Mouse (Mus musculus) embryonic facial prominence, embryonic 15.5 days (tissue): ENCODE data around the gene Casq2. TPM values are rescaled to one million over a fixed set of nuclear protein-coding genes. Genes with fewer than 3 reads are reported as not detected.
A peak's percentile ranks its signal among the peaks of the same experiment; 100 is the strongest.

Source experiments
- ATAC-seq: fragments of 200-750 bp; cut with Nextera tagmentation; 2 replicates; pipeline ENCODE4 v1.8.0; 2017; ENCODE audit warnings: low read depth, moderate TSS enrichment; ENCODE audit not compliant: insufficient number of reproducible peaks, low FRiP score, low TSS enrichment
- H3K27ac ChIP-seq: fragments of 300-500 bp; sonication (generic); replicated peaks from 2 replicates; pipeline ENCODE4 v1.5.1; 2015; ENCODE audit warnings: mild to moderate bottlenecking, inconsistent platforms
- H3K27me3 ChIP-seq: fragments of 300-500 bp; sonication (generic); 2 replicates; pipeline ENCODE4 v1.6.1; 2015; ENCODE audit warnings: inconsistent platforms
- H3K36me3 ChIP-seq: fragments of 300-500 bp; sonication (generic); 2 replicates; pipeline ENCODE4 v1.6.1; 2015; ENCODE audit warnings: mild to moderate bottlenecking, inconsistent platforms
- H3K4me1 ChIP-seq: fragments of 300-500 bp; sonication (generic); 2 replicates; pipeline ENCODE4 v1.6.1; 2015; ENCODE audit warnings: inconsistent platforms
- H3K4me2 ChIP-seq: fragments of 300-500 bp; sonication (generic); replicated peaks from 2 replicates; pipeline ENCODE4 v1.6.1; 2015; ENCODE audit warnings: mild to moderate bottlenecking, inconsistent platforms
- H3K4me3 ChIP-seq: fragments of 300-500 bp; sonication (generic); replicated peaks from 2 replicates; pipeline ENCODE4 v1.5.1; 2015; ENCODE audit warnings: mild to moderate bottlenecking, inconsistent platforms
- H3K9ac ChIP-seq: fragments of 300-500 bp; sonication (generic); 2 replicates; pipeline ENCODE4 v1.6.1; 2015; ENCODE audit warnings: inconsistent platforms
- H3K9me3 ChIP-seq: fragments of 300-500 bp; sonication (generic); replicated peaks from 2 replicates; pipeline ENCODE4 v1.6.1; 2016; ENCODE audit warnings: inconsistent platforms
- WGBS: fragments of 180-500 bp; shearing (Covaris S2); methylation state at CpG from one replicate; pipeline ENCODE4 v1.1.7; 2015; 5-methylcytosine and 5-hydroxymethylcytosine counted together
- polyA plus RNA-seq: library from polyadenylated mRNA; unstranded; fragments of >200 nt; fragmentation: Nextera tagmentation; extraction: Ambion mirVana; gene quantifications from 2 replicates; pipeline ENCODE4 v1.2.1, GENCODE M21; 2015

Casq2 gene
- polyA plus RNA-seq, 1 experiment from 2014 or later, result 77.5 TPM

GRCm38 (mm10) chr3:102164911-102165310, 78.7 kb downstream of the Casq2 start:
- H3K27ac ChIP-seq, result no peak overlapping the region
- no peaks in the 10 kb centered on the region for H3K9me3 ChIP-seq
- peaks cover 27% of the 10 kb centered on the region for H3K4me1 ChIP-seq
- 54% methylated on average over 4 of the region's 4 CpGs for WGBS
- no peak overlapping the region for H3K4me3 ChIP-seq
- H3K27me3 ChIP-seq, result no peaks in the 10 kb centered on the region
- H3K4me2 ChIP-seq, result no peak overlapping the region
- no peak for ATAC-seq
- no peak overlapping the region for H3K9ac ChIP-seq
- H3K36me3 ChIP-seq, result peaks cover 39% of the 10 kb centered on the region

- Histone ChIP-seq H3K4me3 (no peak overlapping the region), H3K9me3 (no peaks in the 10 kb centered on the region), H3K4me1 (peaks cover 33% of the 10 kb centered on the region), H3K4me2 (no peak overlapping the region), H3K9ac (no peak overlapping the region), H3K27ac (no peak overlapping the region), H3K27me3 (no peaks in the 10 kb centered on the region), H3K36me3 (peaks cover 34% of the 10 kb centered on the region)
- 86% methylated on average over 21 of the region's 21 CpGs for WGBS
- no peak for ATAC-seq
Measured at GRCm38 (mm10) chr3:102165536-102166286, 79.5 kb downstream of the Casq2 start.

GRCm38 (mm10) chr3:102166287-102166620, 80.0 kb downstream of the Casq2 start:
- Histone ChIP-seq H3K27me3 (no peaks in the 10 kb centered on the region), H3K9ac (no peak overlapping the region), H3K4me3 (no peak overlapping the region), H3K9me3 (no peaks in the 10 kb centered on the region), H3K36me3 (peaks cover 29% of the 10 kb centered on the region), H3K4me1 (peaks cover 38% of the 10 kb centered on the region), H3K27ac (no peak overlapping the region), H3K4me2 (no peak overlapping the region)
- 61% methylated on average over 4 of the region's 4 CpGs for WGBS
- ATAC-seq, result no peak

GRCm38 (mm10) chr3:102166794-102167193, 80.6 kb downstream of the Casq2 start:
- WGBS, result 73% methylated on average over 8 of the region's 8 CpGs
- Histone ChIP-seq H3K9ac (no peak overlapping the region), H3K4me1 (peaks cover 40% of the 10 kb centered on the region), H3K4me2 (no peak overlapping the region), H3K27me3 (no peaks in the 10 kb centered on the region), H3K4me3 (no peak overlapping the region), H3K27ac (no peak overlapping the region), H3K9me3 (no peaks in the 10 kb centered on the region), H3K36me3 (peaks cover 24% of the 10 kb centered on the region)
- no peak for ATAC-seq

GRCm38 (mm10) chr3:102167555-102168210, 81.5 kb downstream of the Casq2 start:
- no peak for ATAC-seq
- H3K4me2 ChIP-seq, result no peak overlapping the region
- no peak overlapping the region for H3K9ac ChIP-seq
- peaks cover 20% of the 10 kb centered on the region for H3K36me3 ChIP-seq
- H3K27ac ChIP-seq, result no peak overlapping the region
- no peak overlapping the region for H3K4me3 ChIP-seq
- H3K9me3 ChIP-seq, result no peaks in the 10 kb centered on the region
- H3K4me1 ChIP-seq, result peaks cover 40% of the 10 kb centered on the region
- 28% methylated on average over 10 of the region's 10 CpGs for WGBS
- H3K27me3 ChIP-seq, result no peaks in the 10 kb centered on the region

- Histone ChIP-seq H3K4me3 (no peak overlapping the region), H3K27ac (peak overlapping the region; percentile 92), H3K9ac (no peak overlapping the region), H3K4me2 (no peak overlapping the region), H3K36me3 (0 out of 2 replicates have a peak, but pooled peaks cover 6% of the 10 kb centered on the region), H3K4me1 (peaks cover 40% of the 10 kb centered on the region), H3K27me3 (no peaks in the 10 kb centered on the region), H3K9me3 (no peaks in the 10 kb centered on the region)
- 14% methylated on average over 13 of the region's 13 CpGs for WGBS
- ATAC-seq, result peak; percentile 93
Measured at GRCm38 (mm10) chr3:102169197-102169905, 83.1 kb downstream of the Casq2 start.

- Histone ChIP-seq H3K4me1 (peaks cover 42% of the 10 kb centered on the region), H3K27ac (no peak overlapping the region), H3K9me3 (no peaks in the 10 kb centered on the region), H3K36me3 (0 out of 2 replicates have a peak, but pooled peaks cover 3% of the 10 kb centered on the region), H3K4me3 (no peak overlapping the region), H3K27me3 (no peaks in the 10 kb centered on the region), H3K9ac (no peak overlapping the region), H3K4me2 (no peak overlapping the region)
- WGBS, result 75% methylated on average over 8 of the region's 8 CpGs
- ATAC-seq, result no peak
Measured at GRCm38 (mm10) chr3:102174118-102174865, 88.1 kb downstream of the Casq2 start.

GRCm38 (mm10) chr3:102175701-102176100, 89.5 kb downstream of the Casq2 start:
- Histone ChIP-seq H3K9ac (no peak overlapping the region), H3K9me3 (no peaks in the 10 kb centered on the region), H3K4me2 (no peak overlapping the region), H3K4me3 (no peak overlapping the region), H3K27ac (peak overlapping the region; percentile 69), H3K4me1 (peaks cover 30% of the 10 kb centered on the region), H3K27me3 (no peaks in the 10 kb centered on the region), H3K36me3 (0 out of 2 replicates have a peak, but pooled peaks cover 3% of the 10 kb centered on the region)
- WGBS, result 83% methylated on average over 18 of the region's 18 CpGs
- peak; percentile 61; the same call in 1 of the 2 replicates for ATAC-seq

- H3K4me2 ChIP-seq, result no peak overlapping the region
- WGBS, result 45% methylated on average over 5 of the region's 5 CpGs
- H3K4me1 ChIP-seq, result peaks cover 26% of the 10 kb centered on the region
- H3K9me3 ChIP-seq, result no peaks in the 10 kb centered on the region
- peaks cover 6% of the 10 kb centered on the region; the same call in 1 of the 2 replicates for H3K36me3 ChIP-seq
- no peaks in the 10 kb centered on the region for H3K27me3 ChIP-seq
- H3K9ac ChIP-seq, result no peak overlapping the region
- H3K4me3 ChIP-seq, result no peak overlapping the region
- H3K27ac ChIP-seq, result peak overlapping the region; percentile 69; the same call in 1 of the 2 replicates
- peak; percentile 61; the same call in 1 of the 2 replicates for ATAC-seq
Measured at GRCm38 (mm10) chr3:102176116-102176515, 89.9 kb downstream of the Casq2 start.

GRCm38 (mm10) chr3:102177837-102178615, 91.8 kb downstream of the Casq2 start:
- WGBS, result 89% methylated on average over 12 of the region's 12 CpGs
- no peak overlapping the region for H3K4me2 ChIP-seq
- ATAC-seq, result no peak

More at GRCm38 (mm10) chr3:102177837-102178615, 91.8 kb downstream of the Casq2 start:
- Histone ChIP-seq H3K9me3 (no peaks in the 10 kb centered on the region), H3K4me3 (no peak overlapping the region), H3K9ac (no peak overlapping the region), H3K27ac (no peak overlapping the region), H3K4me1 (peaks cover 23% of the 10 kb centered on the region), H3K27me3 (no peaks in the 10 kb centered on the region), H3K36me3 (peaks cover 21% of the 10 kb centered on the region; the same call in 1 of the 2 replicates)
